Mouse (Mus musculus): ENCODE data around the gene Ephb4.

The Ephb4 gene

DNA sequence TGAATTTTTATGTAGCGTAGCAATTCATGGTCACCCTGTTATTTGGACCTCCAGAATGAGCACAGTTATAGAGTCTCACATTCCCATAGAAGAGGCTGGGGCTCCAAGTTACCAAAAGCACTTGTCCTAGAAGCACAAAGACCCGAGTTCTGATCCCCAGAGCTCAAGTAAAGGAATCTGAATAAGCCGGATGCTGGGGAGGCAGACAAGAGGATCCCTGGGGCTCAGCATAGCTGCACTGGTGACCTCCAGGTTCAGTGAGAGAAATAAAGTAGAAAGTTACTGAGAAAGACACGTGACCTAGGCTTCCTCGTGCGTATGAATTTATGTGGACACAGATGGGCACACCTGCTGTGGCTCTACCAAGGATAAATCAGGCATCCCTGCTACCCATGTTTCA lies 14.8 kb upstream of the Ephb4 start:
- no peak for DNase-seq (ENCODE audit: low spot score in 2 of 2)

DNA sequence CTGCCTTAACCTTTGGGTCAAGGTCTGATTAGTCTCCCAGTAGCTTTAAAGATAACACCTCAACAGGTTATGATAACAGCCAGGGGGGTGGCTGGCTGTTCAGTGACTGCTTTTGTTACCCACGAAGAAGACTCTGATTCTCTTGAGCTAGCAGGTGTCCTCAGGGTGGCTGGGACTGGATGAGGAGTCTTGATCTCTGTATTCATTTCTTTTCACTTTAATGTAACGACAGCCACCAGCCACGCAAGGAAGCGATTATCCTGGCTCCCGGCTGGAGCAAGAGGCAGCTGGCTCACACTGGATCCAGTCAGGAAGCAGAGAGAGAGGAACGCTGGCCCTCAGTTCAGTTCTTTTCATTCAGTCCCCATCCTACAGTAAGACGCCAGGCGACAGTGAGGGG lies 12.7 kb upstream of the Ephb4 start:
- no peak for DNase-seq (ENCODE audit: low spot score in 2 of 2)

- DNase-seq (ENCODE audit: low spot score in 2 of 2) = peak; percentile 67 to 92
Measured at GRCm38 (mm10) chr5:137338256-137338655, 11.7 kb upstream of the Ephb4 start.

DNA sequence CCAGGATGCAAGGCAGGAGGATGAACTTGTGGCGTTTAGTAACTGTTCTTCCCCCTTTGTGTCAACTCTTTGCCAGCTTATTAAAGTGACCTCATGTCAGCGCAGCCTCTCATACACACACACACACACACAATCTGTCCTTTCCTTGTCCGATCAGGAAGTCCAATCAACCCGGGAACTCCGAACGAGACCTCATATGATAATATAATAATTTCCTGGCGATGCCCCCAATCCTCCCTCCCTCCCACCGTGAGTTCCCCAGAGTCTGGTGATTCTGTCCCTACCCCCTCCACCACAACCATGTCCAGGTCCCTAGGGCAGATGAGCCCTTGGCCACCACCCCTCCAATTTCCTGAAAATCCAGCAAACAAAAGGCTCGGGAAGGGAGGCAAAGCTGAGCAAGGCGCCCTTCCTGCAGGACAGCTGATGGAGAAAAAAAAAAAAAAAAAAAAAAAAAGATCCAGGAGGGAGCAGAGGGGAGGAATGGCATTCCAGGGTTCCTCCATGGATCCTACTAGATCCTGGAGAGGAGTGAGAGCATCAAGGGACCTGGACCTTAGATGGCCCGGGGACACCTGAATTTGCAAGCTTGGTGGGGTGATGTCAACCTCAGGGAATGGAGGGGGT lies 11.1 kb upstream of the Ephb4 start:
- peak; percentile 34 to 41 for DNase-seq (ENCODE audit: low spot score in 2 of 2)

DNA sequence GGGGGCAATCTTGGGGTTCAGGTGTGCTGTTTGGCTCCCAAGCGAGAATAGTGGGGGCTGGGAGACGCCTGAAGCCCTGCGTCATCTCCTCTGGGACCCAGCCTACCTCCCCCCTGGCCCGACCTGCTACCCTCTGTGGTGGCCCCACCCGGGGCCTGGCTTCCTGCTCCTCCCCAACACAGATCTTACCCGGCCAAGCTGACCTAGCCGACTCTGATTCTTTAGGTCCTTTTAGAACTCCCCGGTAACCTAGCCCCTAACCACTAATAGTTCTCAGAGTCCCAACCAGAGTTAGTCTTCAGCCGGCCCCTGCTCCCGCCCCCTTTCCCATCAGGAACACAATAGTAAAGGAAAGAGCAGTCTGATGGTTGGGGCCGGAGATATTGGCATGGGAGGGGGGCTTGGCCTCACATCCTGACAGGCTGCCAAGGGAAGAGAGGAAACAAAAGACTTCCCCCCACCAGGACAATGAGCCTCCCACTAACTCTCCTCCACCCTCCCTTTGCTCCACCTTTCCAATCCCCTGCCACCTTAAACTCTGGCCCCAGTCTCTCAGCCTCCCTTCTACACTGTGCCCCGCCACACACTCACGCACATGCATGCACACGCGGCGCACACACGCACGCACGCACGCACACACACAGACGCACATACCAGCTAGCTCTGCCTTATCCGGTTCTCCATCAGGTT lies 10.5 kb upstream of the Ephb4 start:
- DNase-seq (ENCODE audit: low spot score in 2 of 2) = peak; percentile 35 to 57

DNA sequence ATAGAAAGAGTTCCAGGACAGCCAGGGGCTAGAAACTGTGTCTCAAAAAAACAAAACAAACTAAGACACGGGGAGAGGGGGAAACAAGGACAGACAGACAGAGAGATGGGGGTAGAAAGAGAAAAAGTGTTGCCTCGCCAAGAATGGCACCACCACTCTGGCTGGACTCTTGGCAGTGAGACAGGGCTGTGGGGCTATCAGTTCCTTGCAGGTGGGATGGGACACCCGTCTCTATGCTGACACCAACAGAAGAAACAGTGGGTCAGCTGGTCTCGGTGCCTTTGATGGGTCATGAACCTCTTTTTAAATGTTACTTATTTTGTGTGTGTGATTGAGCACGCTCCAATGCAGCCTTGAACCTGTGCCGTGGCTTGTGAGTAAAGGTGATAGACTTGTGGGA lies 9.7 kb upstream of the Ephb4 start:
- DNase-seq (ENCODE audit: low spot score in 2 of 2) = peak in 1 of 2 experiments; percentile 57

- no peak for DNase-seq (ENCODE audit: low spot score in 2 of 2)
Measured at GRCm38 (mm10) chr5:137342407-137343012, 7.4 kb upstream of the Ephb4 start.

GRCm38 (mm10) chr5:137343412-137343811 lies 6.5 kb upstream of the Ephb4 start:
- no peak for DNase-seq (ENCODE audit: low spot score in 2 of 2)

- DNase-seq (ENCODE audit: low spot score in 2 of 2) = no peak
Measured at GRCm38 (mm10) chr5:137343869-137344268, 6.0 kb upstream of the Ephb4 start.

GRCm38 (mm10) chr5:137345821-137346220 lies 4.1 kb upstream of the Ephb4 start:
- DNase-seq (ENCODE audit: low spot score in 2 of 2) = no peak

- no peak for DNase-seq (ENCODE audit: low spot score in 2 of 2)
Measured at GRCm38 (mm10) chr5:137346388-137346787, 3.5 kb upstream of the Ephb4 start.

DNA sequence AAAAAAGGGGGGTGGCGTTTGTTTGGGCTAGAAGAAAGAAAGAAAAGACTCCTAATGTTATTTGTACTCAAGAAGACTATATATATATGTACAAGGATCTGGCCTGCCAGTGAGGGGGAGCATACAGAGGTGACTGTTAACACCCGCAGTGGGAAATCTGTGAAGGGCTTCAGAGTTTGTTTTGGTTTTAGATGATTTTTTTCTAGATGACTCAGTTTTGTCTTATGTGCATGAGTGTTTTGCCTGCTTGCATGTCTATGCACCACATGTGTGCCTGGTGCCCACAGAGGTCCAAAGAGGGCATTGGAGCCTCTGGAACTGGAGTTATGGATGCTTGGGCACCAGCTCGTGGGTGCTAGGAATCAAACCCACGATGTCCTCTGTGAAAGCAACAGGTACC lies 2.9 kb upstream of the Ephb4 start:
- DNase-seq (ENCODE audit: low spot score in 2 of 2) = no peak

DNA sequence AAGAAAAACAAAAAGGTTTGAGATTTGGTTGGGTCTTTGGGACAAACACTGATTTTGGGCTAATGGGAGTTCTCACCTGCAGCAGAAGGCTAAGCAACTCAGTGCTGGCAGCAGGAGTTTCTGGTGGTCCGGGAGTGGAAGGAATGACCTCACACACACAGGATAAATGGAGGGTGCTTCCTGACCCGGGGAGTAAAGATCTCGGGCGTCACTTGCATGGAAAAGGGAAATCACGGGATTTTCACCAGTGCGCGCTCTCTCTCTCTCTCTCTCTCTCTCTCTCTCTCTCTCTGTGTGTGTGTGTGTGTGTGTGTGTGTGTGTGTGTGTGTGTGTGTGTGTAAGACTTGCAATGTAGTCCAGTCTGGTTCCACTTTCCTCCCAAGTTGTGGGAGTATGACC lies 2.1 kb upstream of the Ephb4 start:
- DNase-seq (ENCODE audit: low spot score in 2 of 2) = no peak

GRCm38 (mm10) chr5:137348482-137349383 lies 1.2 kb upstream of the Ephb4 start:
- peak in 1 of 2 experiments; percentile 35 for DNase-seq (ENCODE audit: low spot score in 2 of 2)

GRCm38 (mm10) chr5:137350205-137351057 lies 522 bp downstream of the Ephb4 start:
- DNase-seq (ENCODE audit: low spot score in 2 of 2) = no peak

- DNase-seq (ENCODE audit: low spot score in 2 of 2) = no peak
Measured at GRCm38 (mm10) chr5:137351058-137351380, 1.1 kb downstream of the Ephb4 start.

DNA sequence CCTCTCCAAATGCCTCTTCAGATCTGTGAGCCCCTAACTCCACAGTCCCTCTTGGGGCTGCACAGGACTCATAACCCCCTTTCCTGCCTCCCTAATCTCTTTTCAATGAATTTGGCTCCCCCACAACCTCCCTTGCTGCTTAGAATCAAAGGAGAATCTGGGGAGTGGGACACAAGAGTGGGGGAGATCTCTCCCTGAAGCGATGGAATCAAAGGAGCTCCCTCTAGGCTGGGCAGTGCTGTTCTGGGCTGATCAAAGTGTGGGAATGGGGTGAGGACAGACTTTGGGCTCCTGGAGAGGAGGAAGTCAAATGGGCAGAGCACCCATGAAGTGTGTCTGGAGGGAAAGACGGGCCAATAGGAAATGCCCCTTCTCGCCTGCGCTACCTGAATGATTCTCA lies 1.5 kb downstream of the Ephb4 start:
- DNase-seq (ENCODE audit: low spot score in 2 of 2) = no peak

GRCm38 (mm10) chr5:137352011-137352975 lies 2.4 kb downstream of the Ephb4 start:
- DNase-seq (ENCODE audit: low spot score in 2 of 2) = no peak

GRCm38 (mm10) chr5:137354091-137354490 lies 4.2 kb downstream of the Ephb4 start:
- no peak for DNase-seq (ENCODE audit: low spot score in 2 of 2)

DNA sequence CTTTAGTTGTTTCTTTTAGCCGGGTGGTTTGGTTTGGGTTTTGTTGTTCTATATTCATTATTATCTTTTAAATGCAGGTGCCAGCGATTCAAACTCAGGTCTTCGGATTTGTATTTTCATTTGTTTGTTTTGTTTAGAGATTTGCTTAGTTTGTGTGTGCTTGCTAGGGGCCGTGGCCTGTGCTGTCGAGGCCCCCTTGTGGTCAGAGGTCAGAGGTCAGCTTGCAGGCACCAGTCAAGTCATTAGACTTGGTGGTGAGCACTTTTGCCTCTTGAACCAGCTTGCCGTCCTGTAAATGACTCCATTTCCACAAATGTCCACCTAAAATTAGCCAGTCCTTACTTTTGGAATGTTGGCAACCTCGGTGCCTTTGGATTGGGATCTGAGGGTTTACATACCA lies 8.5 kb downstream of the Ephb4 start:
- DNase-seq (ENCODE audit: low spot score in 2 of 2) = peak in 1 of 2 experiments; percentile 39
